Mouse (Mus musculus) splenic B cell, adult 2 months (primary cell): ENCODE measurements around the gene Gm17622.

Experiments used
- DNase-seq: peaks from one replicate; pipeline ENCODE4 v3.0.0-alpha.2; 2011; ENCODE audit warnings: low read depth, low spot score
- H3K27me3 ChIP-seq: 2 replicates; pipeline ENCODE4 v1.6.1; 2012; ENCODE audit warnings: mild to moderate bottlenecking, low read length, moderate library complexity, mixed read lengths; ENCODE audit not compliant: control insufficient read depth, poor library complexity, insufficient read depth, severe bottlenecking
- H3K36me3 ChIP-seq: 2 replicates; pipeline ENCODE4 v1.6.1; 2012; ENCODE audit warnings: mild to moderate bottlenecking, low read length, moderate library complexity, mixed read lengths; ENCODE audit not compliant: control insufficient read depth, poor library complexity, insufficient read depth, severe bottlenecking

The Gm17622 gene

GRCm38 (mm10) chr13:96490433-96490832 lies at the start of gene Gm17622:
Gene Gm17622, plus strand, starts transcription at chr13:96490733.
- Histone ChIP-seq H3K36me3 (peaks cover 8% of the 10 kb centered on the region; the same call in 1 of the 2 replicates), H3K27me3 (no peaks in the 10 kb centered on the region)
- no peak for DNase-seq

GRCm38 (mm10) chr13:96450205-96450856 lies 40.2 kb upstream of the Gm17622 start:
- no peaks in the 10 kb centered on the region for H3K27me3 ChIP-seq
- no peaks in the 10 kb centered on the region for H3K36me3 ChIP-seq
- no peak for DNase-seq

- Histone ChIP-seq H3K36me3 (no peaks in the 10 kb centered on the region), H3K27me3 (no peaks in the 10 kb centered on the region)
- no peak for DNase-seq
Observed at GRCm38 (mm10) chr13:96450869-96451268, 39.7 kb upstream of the Gm17622 start.

- Histone ChIP-seq H3K36me3 (no peaks in the 10 kb centered on the region), H3K27me3 (no peaks in the 10 kb centered on the region)
- DNase-seq = no peak
Observed at GRCm38 (mm10) chr13:96451386-96452140, 39.0 kb upstream of the Gm17622 start.

- Histone ChIP-seq H3K27me3 (no peaks in the 10 kb centered on the region), H3K36me3 (no peaks in the 10 kb centered on the region)
- DNase-seq = no peak
Observed at GRCm38 (mm10) chr13:96452621-96453020, 37.9 kb upstream of the Gm17622 start.

- H3K36me3 ChIP-seq = no peaks in the 10 kb centered on the region
- H3K27me3 ChIP-seq = no peaks in the 10 kb centered on the region
- no peak for DNase-seq
Observed at GRCm38 (mm10) chr13:96454288-96454687, 36.2 kb upstream of the Gm17622 start.

- Histone ChIP-seq H3K27me3 (no peaks in the 10 kb centered on the region), H3K36me3 (no peaks in the 10 kb centered on the region)
- DNase-seq = no peak
Observed at GRCm38 (mm10) chr13:96457566-96457965, 33.0 kb upstream of the Gm17622 start.

GRCm38 (mm10) chr13:96458018-96458417 lies 32.5 kb upstream of the Gm17622 start:
- DNase-seq = no peak

GRCm38 (mm10) chr13:96458606-96459005 lies 31.9 kb upstream of the Gm17622 start:
- DNase-seq = no peak
- Histone ChIP-seq H3K36me3 (no peaks in the 10 kb centered on the region), H3K27me3 (no peaks in the 10 kb centered on the region)

More at GRCm38 (mm10) chr13:96458018-96458417, 32.5 kb upstream of the Gm17622 start:
- Histone ChIP-seq H3K36me3 (no peaks in the 10 kb centered on the region), H3K27me3 (no peaks in the 10 kb centered on the region)

GRCm38 (mm10) chr13:96462644-96463043 lies 27.9 kb upstream of the Gm17622 start:
- Histone ChIP-seq H3K36me3 (no peaks in the 10 kb centered on the region), H3K27me3 (no peaks in the 10 kb centered on the region)
- DNase-seq = no peak

- Histone ChIP-seq H3K27me3 (no peaks in the 10 kb centered on the region), H3K36me3 (no peaks in the 10 kb centered on the region)
- DNase-seq = no peak
Observed at GRCm38 (mm10) chr13:96465315-96465714, 25.2 kb upstream of the Gm17622 start.

- DNase-seq = no peak
- Histone ChIP-seq H3K27me3 (no peaks in the 10 kb centered on the region), H3K36me3 (no peaks in the 10 kb centered on the region)
Observed at GRCm38 (mm10) chr13:96468678-96469077, 21.9 kb upstream of the Gm17622 start.

GRCm38 (mm10) chr13:96470556-96470955 lies 20.0 kb upstream of the Gm17622 start:
- no peaks in the 10 kb centered on the region for H3K27me3 ChIP-seq
- H3K36me3 ChIP-seq = no peaks in the 10 kb centered on the region
- DNase-seq = no peak

GRCm38 (mm10) chr13:96470957-96471356 lies 19.6 kb upstream of the Gm17622 start, which contains the start of gene Ankdd1b:
Gene Ankdd1b, minus strand, starts transcription at chr13:96471198.
- no peak for DNase-seq
- Histone ChIP-seq H3K27me3 (no peaks in the 10 kb centered on the region), H3K36me3 (no peaks in the 10 kb centered on the region)

GRCm38 (mm10) chr13:96477226-96477625 lies 13.3 kb upstream of the Gm17622 start:
- Histone ChIP-seq H3K27me3 (no peaks in the 10 kb centered on the region), H3K36me3 (no peaks in the 10 kb centered on the region)
- DNase-seq = no peak
